Mouse (Mus musculus) gastrocnemius, adult 8-10 months (tissue): ENCODE measurements around the gene Reep1. TPM values are rescaled to one million over a fixed set of nuclear protein-coding genes. Genes with fewer than 3 reads are reported as not detected.
"Not testable (repeated sequence)": the region's sequence is repeated elsewhere in the genome, so short reads cannot be mapped to it uniquely, and the experiment has no call there.

Experiments used
- DNase-seq, 2 experiments: peaks; one replicate each; pipeline ENCODE4 v3.0.0; 2022; ENCODE audit warnings: low spot score in 2 of 2
- total RNA-seq, 4 experiments: library from RNA; stranded (reverse); gene quantifications; 2 replicates each; pipeline ENCODE4 v1.2.4; 2022

Gene Reep1
- total RNA-seq, 4 experiments from 2014 or later, result 58.1 to 89.1 (median 69.7) TPM

DNA sequence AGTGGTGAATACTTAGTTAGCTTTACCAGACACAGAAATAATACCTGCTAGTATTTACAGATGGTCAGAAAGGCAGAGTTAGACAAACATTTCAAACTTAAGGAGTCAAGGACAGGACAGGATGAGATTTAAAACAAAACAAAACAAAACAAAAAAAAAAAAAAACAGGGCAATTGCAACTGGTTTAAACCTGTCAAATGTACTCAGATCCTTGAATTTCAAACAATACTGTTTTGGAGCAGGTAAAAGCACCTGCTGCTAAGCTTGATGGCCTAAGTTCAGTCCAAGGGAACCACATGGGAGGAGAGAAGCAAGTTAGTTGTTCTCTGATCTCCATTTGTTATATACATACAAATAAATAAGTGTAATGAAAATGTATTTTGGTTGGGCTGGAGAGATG lies 132.5 kb downstream of the Reep1 start:
- no peak for DNase-seq

DNA sequence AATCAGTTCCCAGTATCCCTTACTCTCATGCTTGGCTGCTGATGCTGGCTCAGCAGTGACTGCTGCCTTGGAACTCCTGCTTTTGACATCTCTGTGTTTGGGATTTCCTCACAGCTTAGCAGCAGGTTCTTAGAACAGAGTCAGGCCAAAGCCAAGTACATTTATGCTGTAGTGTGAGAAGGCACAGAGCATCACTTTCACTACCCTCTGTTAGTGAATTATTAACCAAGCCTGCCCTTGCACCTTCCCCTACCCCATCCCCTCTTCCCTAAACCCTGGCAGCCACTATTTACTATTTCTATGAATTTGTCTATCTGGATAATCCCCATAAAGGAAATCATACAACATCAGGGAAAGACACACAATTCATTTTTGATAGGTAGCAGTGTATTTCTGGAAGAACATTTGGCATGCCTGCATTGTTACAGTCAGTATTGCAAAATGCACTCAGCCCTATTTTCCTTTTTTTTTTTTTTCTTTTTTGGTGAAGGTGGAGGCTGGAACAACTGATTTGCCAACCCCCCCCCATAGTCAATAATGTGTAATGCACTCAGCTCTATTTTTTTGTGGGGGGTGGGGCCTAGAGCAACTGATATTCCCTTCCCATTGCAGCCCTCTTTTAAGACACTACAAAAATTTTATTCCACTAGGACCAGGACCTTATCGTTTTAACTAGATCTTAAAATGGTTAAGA lies 133.4 kb downstream of the Reep1 start:
- no peak for DNase-seq

DNA sequence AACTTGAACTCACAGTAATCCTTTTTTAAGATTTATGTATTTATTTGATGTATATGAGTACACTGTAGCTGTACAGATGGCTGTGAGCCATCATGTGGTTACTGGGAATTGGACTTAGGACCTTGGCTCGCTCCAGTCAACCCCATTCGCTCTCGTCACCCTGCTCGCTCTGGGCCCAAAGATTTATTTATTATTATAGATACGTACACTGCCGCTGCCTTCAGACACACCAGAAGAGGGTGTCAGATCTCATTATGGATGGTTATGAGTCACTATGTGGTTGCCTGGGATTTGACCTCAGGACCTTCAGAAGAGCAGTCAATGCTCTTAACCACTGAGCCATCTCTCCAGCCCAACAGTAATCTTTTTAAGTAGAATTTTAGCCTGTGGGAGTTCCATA lies 139.5 kb downstream of the Reep1 start:
- DNase-seq, result not testable (repeated sequence)

Other genes with a start within 250 kb of the Reep1 start
- gene Rnf103, start 213.7 kb upstream of the Reep1 start, total RNA-seq, result 10 to 100 TPM; 19.5 to 22.6 (median 21.2) TPM
- 10 to 100 TPM; 30.4 to 39.8 (median 38.9) TPM for gene Chmp3, start 163.8 kb upstream of the Reep1 start, total RNA-seq
- 10 to 100 TPM in 2 of 4 experiments, 1 to 10 TPM in 2; 8.8 to 13.2 (median 10.2) TPM for gene Kdm3a, start 74.6 kb upstream of the Reep1 start, total RNA-seq
- 10 to 100 TPM; 33.5 to 42.3 (median 36.9) TPM for gene Mrpl35, start 119.4 kb downstream of the Reep1 start, total RNA-seq
- gene Immt, start 123.8 kb downstream of the Reep1 start, total RNA-seq, result 100 to 1,000 TPM; 260 to 279 (median 270) TPM
- 10 to 100 TPM; 54.4 to 58.1 (median 55.9) TPM for gene Ptcd3, start 201.2 kb downstream of the Reep1 start, total RNA-seq
- gene Polr1a, start 201.5 kb downstream of the Reep1 start, total RNA-seq, result 10 to 100 TPM; 29.0 to 37.6 (median 35.8) TPM